Mouse (Mus musculus) stomach, postnatal 0 days (tissue): ENCODE measurements at regions not wholly inside any gene's neighbourhood (a gene's known extent, or its start where the extent isn't known, plus 50 kb on each side); places are given as distances from the start of the nearest gene placed in this dataset.

Source experiments
- ATAC-seq: fragments of 200-750 bp; cut with Nextera tagmentation; 2 replicates; pipeline ENCODE4 v1.8.0; 2017; ENCODE audit not compliant: low FRiP score, low TSS enrichment
- DNase-seq: peaks from one replicate; pipeline ENCODE4 v3.0.0-alpha.2; 2016; ENCODE audit warnings: low spot score
- H3K27ac ChIP-seq: fragments of 300-500 bp; sonication (generic); replicated peaks from 2 replicates; pipeline ENCODE4 v1.5.1; 2014; ENCODE audit warnings: mild to moderate bottlenecking, control low read depth
- H3K27me3 ChIP-seq: fragments of 300-500 bp; sonication (generic); 2 replicates; pipeline ENCODE4 v1.6.1; 2014; ENCODE audit warnings: low read length; ENCODE audit not compliant: control insufficient read depth, insufficient read depth
- H3K36me3 ChIP-seq: fragments of 300-500 bp; sonication (generic); 2 replicates; pipeline ENCODE4 v1.6.1; 2014; ENCODE audit warnings: low read length, mixed read lengths; ENCODE audit not compliant: control insufficient read depth, insufficient read depth
- H3K4me1 ChIP-seq: fragments of 300-500 bp; sonication (generic); replicated peaks from 2 replicates; pipeline ENCODE4 v1.6.1; 2014; ENCODE audit warnings: antibody characterized with exemption; ENCODE audit not compliant: control insufficient read depth, insufficient read depth
- H3K4me2 ChIP-seq: fragments of 300-500 bp; sonication (generic); replicated peaks from 2 replicates; pipeline ENCODE4 v1.6.1; 2014; ENCODE audit warnings: low read depth, mild to moderate bottlenecking, control low read depth, moderate library complexity
- H3K4me3 ChIP-seq: fragments of 300-500 bp; sonication (generic); 2 replicates; pipeline ENCODE4 v1.5.1; 2014; ENCODE audit warnings: low read depth, low read length, control low read depth
- H3K9ac ChIP-seq: fragments of 300-500 bp; sonication (generic); 2 replicates; pipeline ENCODE4 v1.6.1; 2014; ENCODE audit warnings: mild to moderate bottlenecking, low read length, control low read depth, mixed read lengths
- H3K9me3 ChIP-seq: fragments of 300-500 bp; sonication (generic); 2 replicates; pipeline ENCODE4 v1.6.1; 2016; ENCODE audit warnings: low read length; ENCODE audit not compliant: control insufficient read depth
- CTCF ChIP-seq: IDR thresholded peaks from 2 replicates; pipeline ENCODE4 v1.5.1; 2016; ENCODE audit warnings: antibody characterized with exemption, low read depth, mild to moderate bottlenecking, moderate library complexity
- EP300 ChIP-seq: optimal IDR thresholded peaks from 2 replicates; pipeline ENCODE3; 2016; ENCODE audit warnings: antibody characterized with exemption
- WGBS: fragments of 180-500 bp; shearing (Covaris S2); extraction: QIAGEN DNeasy Blood & Tissue Kit; methylation state at CpG from one replicate; pipeline ENCODE4 v1.1.7; 2014; 5-methylcytosine and 5-hydroxymethylcytosine counted together

DNA sequence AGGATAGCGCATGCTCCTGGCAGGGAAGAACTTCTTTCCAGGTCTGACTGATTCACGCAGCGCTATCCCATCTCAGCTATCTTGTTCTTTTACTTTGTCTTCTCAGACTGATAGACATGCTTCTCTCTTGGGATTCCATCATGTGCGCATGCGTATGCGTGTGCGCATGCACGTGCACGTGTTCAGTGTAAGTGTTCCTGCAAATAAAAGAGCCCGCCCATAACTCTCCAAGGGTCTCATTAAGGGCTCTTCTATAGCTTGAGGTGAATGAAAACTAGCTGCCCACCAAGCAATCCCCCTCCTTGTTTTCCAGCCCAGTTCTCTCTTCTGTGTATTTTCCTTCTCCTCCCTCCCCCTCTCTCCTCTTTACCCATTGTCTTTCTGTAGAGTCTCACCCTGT lies 258.5 kb downstream of the CK137956 start:
- Histone ChIP-seq H3K9ac (no peak overlapping the region), H3K36me3 (no peaks in the 10 kb centered on the region), H3K4me2 (no peak overlapping the region), H3K4me1 (no peaks in the 10 kb centered on the region), H3K27me3 (no peaks in the 10 kb centered on the region), H3K4me3 (no peak overlapping the region), H3K9me3 (no peaks in the 10 kb centered on the region), H3K27ac (no peak overlapping the region)
- TF ChIP-seq EP300 (no peak), CTCF (no peak)
- WGBS = 89% methylated on average over 10 of the region's 10 CpGs
- no peak for ATAC-seq
- no peak for DNase-seq

DNA sequence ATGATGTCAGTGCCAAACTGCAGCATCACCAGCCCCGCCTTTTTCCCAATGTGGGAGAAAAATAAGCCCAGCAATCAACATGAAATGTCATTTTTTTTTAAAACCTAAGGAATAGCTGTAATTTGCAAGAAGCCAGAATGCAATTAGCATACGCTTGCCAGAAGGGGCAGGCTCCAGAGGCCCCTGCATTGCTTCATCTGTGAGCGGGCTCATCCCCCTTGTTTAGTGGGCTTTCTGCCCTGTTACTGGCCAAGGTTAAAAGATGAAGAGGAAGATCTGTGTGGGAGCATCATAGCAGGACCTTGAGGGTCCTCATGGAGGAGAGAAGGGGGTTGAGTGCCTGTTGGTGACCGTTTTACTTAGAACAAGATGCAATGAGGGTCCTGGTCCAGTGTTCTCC lies 259.9 kb downstream of the CK137956 start:
- Histone ChIP-seq H3K9ac (no peak overlapping the region), H3K36me3 (no peaks in the 10 kb centered on the region), H3K4me1 (no peaks in the 10 kb centered on the region), H3K9me3 (no peaks in the 10 kb centered on the region), H3K27me3 (no peaks in the 10 kb centered on the region), H3K27ac (no peak overlapping the region), H3K4me3 (no peak overlapping the region), H3K4me2 (no peak overlapping the region)
- TF ChIP-seq EP300 (no peak), CTCF (no peak)
- DNase-seq (no peak), ATAC-seq (no peak)
- 72% methylated on average over 4 of the region's 4 CpGs for whole genome bisulfite sequencing

DNA sequence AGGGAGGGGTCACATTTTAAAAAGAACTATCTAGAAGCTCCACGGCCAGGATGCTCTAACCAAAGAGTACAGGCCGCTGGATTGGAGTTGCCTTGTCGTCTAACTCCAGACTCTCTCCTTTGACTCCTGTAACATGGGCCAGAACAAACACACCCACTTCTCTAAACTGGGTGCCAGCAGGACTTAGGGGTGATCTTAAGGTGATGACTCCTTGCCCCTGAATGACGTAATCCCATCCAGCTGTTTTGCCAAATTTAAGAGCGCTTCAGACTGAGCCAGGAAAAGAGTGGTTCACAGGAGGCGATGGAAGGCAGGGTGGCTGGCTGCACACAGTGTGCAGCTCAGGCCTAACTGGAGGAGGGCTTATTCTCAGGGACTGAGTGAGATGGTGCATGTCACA lies 261.0 kb downstream of the CK137956 start:
- no peaks in the 10 kb centered on the region for H3K27me3 ChIP-seq
- no peak overlapping the region for H3K4me3 ChIP-seq
- no peak for DNase-seq
- no peak overlapping the region for H3K9ac ChIP-seq
- no peaks in the 10 kb centered on the region for H3K36me3 ChIP-seq
- H3K4me1 ChIP-seq = no peaks in the 10 kb centered on the region
- no peak for TF ChIP-seq CTCF
- no peak for TF ChIP-seq EP300
- WGBS = 71% methylated on average over 6 of the region's 6 CpGs
- no peak for ATAC-seq
- no peaks in the 10 kb centered on the region for H3K9me3 ChIP-seq
- H3K4me2 ChIP-seq = no peak overlapping the region
- no peak overlapping the region for H3K27ac ChIP-seq

DNA sequence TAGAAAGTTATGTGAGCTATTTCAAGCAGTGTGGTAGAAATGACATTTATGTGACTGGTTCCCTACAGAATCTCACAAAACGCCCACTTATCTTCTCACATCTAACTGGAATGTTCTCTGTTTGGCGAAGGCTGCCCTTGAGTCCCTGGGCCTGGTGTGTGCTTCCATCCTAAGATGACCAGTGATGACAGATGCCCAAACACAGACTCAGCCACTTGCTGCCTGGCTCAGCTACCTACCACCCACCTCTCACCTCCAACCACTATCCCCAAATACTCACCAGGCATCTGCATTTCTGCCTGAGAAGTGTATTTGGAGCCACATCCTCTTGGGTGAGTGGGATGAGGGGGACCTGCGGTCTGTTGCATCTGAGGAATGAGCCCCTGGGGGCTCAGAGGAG lies 262.6 kb downstream of the CK137956 start:
- no peaks in the 10 kb centered on the region for H3K9me3 ChIP-seq
- no peak overlapping the region for H3K4me2 ChIP-seq
- WGBS = 62% methylated on average over 3 of the region's 3 CpGs
- TF ChIP-seq CTCF = no peak
- TF ChIP-seq EP300 = no peak
- no peaks in the 10 kb centered on the region for H3K36me3 ChIP-seq
- no peak overlapping the region for H3K4me3 ChIP-seq
- no peak overlapping the region for H3K27ac ChIP-seq
- ATAC-seq = no peak
- H3K27me3 ChIP-seq = no peaks in the 10 kb centered on the region
- DNase-seq = no peak
- no peaks in the 10 kb centered on the region for H3K4me1 ChIP-seq
- H3K9ac ChIP-seq = no peak overlapping the region

DNA sequence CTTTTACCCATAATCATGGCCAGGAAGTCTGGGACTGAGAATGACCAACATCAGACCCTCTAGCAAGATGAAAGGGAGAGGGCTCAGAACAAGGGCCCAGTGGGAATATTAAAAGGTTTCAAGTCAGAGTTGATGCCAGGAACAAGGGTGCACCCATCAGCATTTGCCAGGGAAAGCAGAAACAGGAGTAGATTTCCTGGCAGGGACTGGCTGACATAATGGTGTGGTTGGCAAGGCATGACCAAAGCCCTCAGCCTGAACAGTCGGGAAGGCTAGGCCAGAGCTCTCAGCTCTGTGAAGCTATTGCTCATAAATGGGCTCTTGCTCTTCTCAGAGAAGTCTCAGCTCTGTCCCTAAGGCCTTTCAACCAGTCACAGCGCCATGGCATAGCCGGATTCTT lies 263.6 kb downstream of the CK137956 start:
- Histone ChIP-seq H3K4me3 (no peak overlapping the region), H3K27me3 (no peaks in the 10 kb centered on the region), H3K9me3 (no peaks in the 10 kb centered on the region), H3K36me3 (no peaks in the 10 kb centered on the region), H3K9ac (no peak overlapping the region), H3K4me2 (no peak overlapping the region), H3K27ac (no peak overlapping the region), H3K4me1 (no peaks in the 10 kb centered on the region)
- ATAC-seq (no peak), DNase-seq (no peak)
- WGBS = 86% methylated on average over 3 of the region's 3 CpGs
- no peak for TF ChIP-seq CTCF
- no peak for TF ChIP-seq EP300

DNA sequence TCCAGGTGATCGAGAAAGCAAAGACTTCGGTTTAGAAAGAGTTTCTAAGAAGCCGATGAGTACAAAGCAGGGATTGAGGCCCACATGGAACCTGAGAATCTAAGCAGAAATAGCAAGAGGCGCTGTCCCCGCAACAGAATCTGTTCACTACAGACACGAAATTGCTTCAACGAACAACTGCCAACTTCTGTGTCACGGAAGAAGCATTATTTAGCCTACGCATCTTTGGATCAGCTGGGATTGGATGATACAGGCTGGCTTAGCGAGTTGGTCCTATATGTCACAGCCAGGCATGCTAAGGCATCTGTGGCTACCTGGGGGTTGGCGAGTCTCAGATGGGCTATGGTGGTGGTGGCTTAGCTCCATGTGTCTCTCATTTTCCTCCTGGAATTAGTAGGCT lies 269.1 kb downstream of the CK137956 start:
- Histone ChIP-seq H3K4me2 (no peak overlapping the region), H3K27me3 (no peaks in the 10 kb centered on the region), H3K4me1 (no peaks in the 10 kb centered on the region), H3K4me3 (no peak overlapping the region), H3K27ac (no peak overlapping the region), H3K36me3 (no peaks in the 10 kb centered on the region), H3K9me3 (no peaks in the 10 kb centered on the region), H3K9ac (no peak overlapping the region)
- no peak for ATAC-seq
- DNase-seq = no peak
- TF ChIP-seq EP300 (no peak), CTCF (no peak)
- WGBS = 92% methylated on average over 11 of the region's 11 CpGs
